Mouse (Mus musculus): ENCODE results near the gene Ext2. TPM values are rescaled to one million over a fixed set of nuclear protein-coding genes. Genes with fewer than 3 reads are reported as not detected.

The Ext2 gene
- total RNA-seq, 2 experiments from 2014 or later, result 39.6 to 41.5 TPM

GRCm38 (mm10) chr2:93765721-93766120 is 56.6 kb downstream of the Ext2 start:
- H3K4me3 ChIP-seq, result no peak overlapping the region
- intact Hi-C loops (cut with DNase I), result no loop called here
- H3K27ac ChIP-seq, result peak overlapping the region; percentile 83
- TF ChIP-seq CTCF (IDR thresholded peaks at IDR 0.05), result no peak
- peak; percentile 48 for DNase-seq

GRCm38 (mm10) chr2:93764211-93764610 is 58.2 kb downstream of the Ext2 start:
- H3K27ac ChIP-seq, result peak overlapping the region; percentile 83; the same call in 1 of the 2 replicates
- no peak for DNase-seq
- H3K4me3 ChIP-seq, result no peak overlapping the region
- intact Hi-C loops (cut with DNase I), result no loop called here
- no peak for TF ChIP-seq CTCF (IDR thresholded peaks at IDR 0.05)

- TF ChIP-seq CTCF (IDR thresholded peaks at IDR 0.05), result no peak
- Histone ChIP-seq H3K4me3 (no peak overlapping the region), H3K27ac (no peak overlapping the region)
- DNase-seq, result no peak
- intact Hi-C loops (cut with DNase I), result no loop called here
Measured at GRCm38 (mm10) chr2:93760389-93760788, 62.0 kb downstream of the Ext2 start.

GRCm38 (mm10) chr2:93759173-93759572 is 63.2 kb downstream of the Ext2 start:
- TF ChIP-seq CTCF (IDR thresholded peaks at IDR 0.05), result no peak
- H3K4me3 ChIP-seq, result no peak overlapping the region
- DNase-seq, result no peak
- H3K27ac ChIP-seq, result no peak overlapping the region
- intact Hi-C loops (cut with DNase I), result no loop called here

- DNase-seq, result no peak
- TF ChIP-seq CTCF (IDR thresholded peaks at IDR 0.05), result no peak
- no peak overlapping the region for H3K27ac ChIP-seq
- intact Hi-C loops (cut with DNase I), result no loop called here
- no peak overlapping the region for H3K4me3 ChIP-seq
Measured at GRCm38 (mm10) chr2:93758298-93758697, 64.1 kb downstream of the Ext2 start.

- DNase-seq, result no peak
- no peak for TF ChIP-seq CTCF (IDR thresholded peaks at IDR 0.05)
- Histone ChIP-seq H3K4me3 (no peak overlapping the region), H3K27ac (no peak overlapping the region; the same call in 1 of the 2 replicates)
- intact Hi-C loops (cut with DNase I), result no loop called here
Measured at GRCm38 (mm10) chr2:93754366-93754765, 68.0 kb downstream of the Ext2 start.

DNA sequence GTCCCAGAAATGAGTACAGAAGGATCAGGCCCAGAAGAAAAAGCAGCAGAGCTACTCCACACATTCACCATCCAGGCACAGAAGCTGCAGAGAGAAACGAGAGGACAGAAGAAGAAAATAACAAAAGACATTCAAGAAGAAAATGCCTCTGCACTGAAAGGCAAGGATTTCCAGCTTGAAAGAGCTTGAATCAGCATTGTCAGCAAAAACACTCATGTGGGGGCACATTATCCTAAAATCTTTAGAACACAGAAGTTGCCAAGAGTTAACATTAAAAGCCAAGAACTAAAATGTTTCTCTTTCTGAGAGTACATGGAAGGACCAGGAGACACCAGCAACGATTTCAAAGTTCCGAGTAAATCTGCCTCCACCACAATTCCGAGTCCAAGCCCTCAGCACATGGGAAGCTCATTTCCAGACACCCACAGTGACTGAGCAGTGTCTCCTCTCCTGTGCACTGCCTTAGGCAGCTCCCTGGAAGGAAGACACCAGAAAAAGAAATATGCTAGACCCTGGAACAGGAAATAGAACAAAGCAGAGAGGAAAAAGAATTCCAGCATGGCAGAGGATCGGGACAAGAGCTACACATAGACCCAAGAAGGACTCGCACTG is 69.1 kb downstream of the Ext2 start:
- intact Hi-C loops (cut with DNase I), result no loop called here
- peak overlapping the region; percentile 25; the same call in 1 of the 2 replicates for H3K27ac ChIP-seq
- no peak for DNase-seq
- TF ChIP-seq CTCF (IDR thresholded peaks at IDR 0.05), result no peak
- H3K4me3 ChIP-seq, result no peak overlapping the region

DNA sequence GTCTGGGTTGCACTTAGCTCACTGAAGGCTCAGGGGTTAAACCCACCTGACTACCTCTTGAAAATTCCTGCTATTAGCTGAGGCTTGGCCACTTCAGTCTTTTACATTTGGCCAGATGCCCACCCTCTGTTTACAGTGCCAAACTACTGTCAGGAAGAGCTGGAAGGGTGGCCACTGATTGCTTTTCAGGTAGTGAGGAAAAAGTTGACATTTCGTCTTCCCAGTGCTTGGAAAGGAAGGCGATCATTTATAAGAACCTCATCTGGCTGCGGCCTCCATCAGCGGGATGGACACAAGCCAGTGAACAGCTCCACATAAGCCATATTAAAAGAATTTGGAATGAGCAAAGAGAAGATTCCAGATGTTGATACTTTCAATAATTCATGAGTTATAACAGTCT is 72.7 kb downstream of the Ext2 start:
- TF ChIP-seq CTCF (IDR thresholded peaks at IDR 0.05), result no peak
- no peak overlapping the region for H3K4me3 ChIP-seq
- peak overlapping the region; percentile 40; the same call in 1 of the 2 replicates for H3K27ac ChIP-seq
- intact Hi-C loops (cut with DNase I), result no loop called here
- no peak for DNase-seq

GRCm38 (mm10) chr2:93747538-93748126 is 74.7 kb downstream of the Ext2 start:
- H3K27ac ChIP-seq, result peak overlapping the region; percentile 87
- intact Hi-C loops (cut with DNase I), result no loop called here
- no peak for TF ChIP-seq CTCF (IDR thresholded peaks at IDR 0.05)

GRCm38 (mm10) chr2:93746620-93747019 is 75.7 kb downstream of the Ext2 start:
- intact Hi-C loops (cut with DNase I), result no loop called here
- Histone ChIP-seq H3K4me3 (no peak overlapping the region), H3K27ac (peak overlapping the region; percentile 87)
- no peak for TF ChIP-seq CTCF (IDR thresholded peaks at IDR 0.05)
- no peak for DNase-seq

More at GRCm38 (mm10) chr2:93747538-93748126, 74.7 kb downstream of the Ext2 start:
- peak; percentile 50 for DNase-seq
- H3K4me3 ChIP-seq, result no peak overlapping the region

- no peak for DNase-seq
- intact Hi-C loops (cut with DNase I), result no loop called here
- no peak for TF ChIP-seq CTCF (IDR thresholded peaks at IDR 0.05)
- H3K27ac ChIP-seq, result peak overlapping the region; percentile 87
- H3K4me3 ChIP-seq, result peak overlapping the region; percentile 17; the same call in 1 of the 2 replicates
Measured at GRCm38 (mm10) chr2:93746162-93746561, 76.2 kb downstream of the Ext2 start.

- H3K4me3 ChIP-seq, result peak overlapping the region; percentile 41
- peak overlapping the region; percentile 87 for H3K27ac ChIP-seq
- intact Hi-C loops (cut with DNase I), result no loop called here
- DNase-seq, result peak; percentile 69
- TF ChIP-seq CTCF (IDR thresholded peaks at IDR 0.05), result no peak
Measured at GRCm38 (mm10) chr2:93745741-93746140, 76.6 kb downstream of the Ext2 start.

DNA sequence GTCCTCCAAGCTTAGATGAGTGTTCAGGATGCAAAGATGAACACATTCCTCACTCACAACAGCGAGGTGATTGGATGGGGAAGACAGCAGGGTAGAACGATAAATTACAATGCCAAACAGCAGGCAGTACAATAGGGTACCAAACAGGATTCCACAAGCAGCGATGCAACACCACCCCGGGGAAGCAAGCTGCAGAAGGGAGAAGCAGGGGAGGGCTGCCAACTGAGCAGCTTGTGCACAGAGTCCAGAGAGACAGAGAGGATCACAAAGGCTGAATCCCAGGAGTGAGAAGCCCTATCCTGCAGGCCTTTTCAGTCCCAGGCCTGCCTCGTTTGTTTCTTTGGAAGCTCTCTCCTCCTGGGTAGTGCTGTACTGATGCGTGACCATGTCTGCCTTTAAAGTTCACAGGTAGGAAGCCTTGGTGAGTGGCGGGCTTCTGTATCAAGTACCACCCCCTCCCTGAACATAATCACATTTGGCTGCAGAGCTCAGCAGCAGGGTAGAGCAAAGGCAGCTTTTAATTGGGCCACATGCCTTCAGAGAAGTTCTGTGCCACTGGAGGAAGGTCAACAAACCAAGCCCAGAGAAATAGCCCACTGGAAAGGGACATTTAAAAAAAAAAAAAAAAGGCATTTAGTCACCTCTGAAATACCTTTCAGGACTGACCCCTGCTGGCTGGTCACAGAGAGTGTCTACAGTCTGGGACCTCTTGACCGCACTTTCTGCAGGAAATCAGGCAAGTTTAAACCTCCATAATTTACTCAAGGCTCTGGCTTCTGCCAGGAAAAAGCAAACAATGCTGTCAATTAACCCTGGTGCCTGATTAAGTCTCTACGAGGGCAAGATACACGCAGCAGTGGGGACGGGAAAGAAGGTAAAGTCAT is 77.8 kb downstream of the Ext2 start:
- DNase-seq, result no peak
- peak; percentile 29 for TF ChIP-seq CTCF (IDR thresholded peaks at IDR 0.05)
- H3K27ac ChIP-seq, result peak overlapping the region; percentile 87
- intact Hi-C loops (cut with DNase I), result no loop called here
- peak overlapping the region; percentile 41 for H3K4me3 ChIP-seq

All from gastrocnemius, adult 2 months (tissue).